Mouse (Mus musculus) mature B cell (primary cell): ENCODE data around the gene Casc4.
"Not testable (repeated sequence)": the region's sequence is repeated elsewhere in the genome, so short reads cannot be mapped to it uniquely, and the experiment has no call there.

Experiments used
- in situ Hi-C: fragments of 300-500 bp; cut with MboI; formaldehyde crosslinking; loops from 2 replicates; pipeline ENCODE4 v1.14.3; 2019

The Casc4 gene

GRCm38 (mm10) chr2:121916047-121916970 is 49.5 kb downstream of the Casc4 start:
- in situ Hi-C loops = no loop called here

DNA sequence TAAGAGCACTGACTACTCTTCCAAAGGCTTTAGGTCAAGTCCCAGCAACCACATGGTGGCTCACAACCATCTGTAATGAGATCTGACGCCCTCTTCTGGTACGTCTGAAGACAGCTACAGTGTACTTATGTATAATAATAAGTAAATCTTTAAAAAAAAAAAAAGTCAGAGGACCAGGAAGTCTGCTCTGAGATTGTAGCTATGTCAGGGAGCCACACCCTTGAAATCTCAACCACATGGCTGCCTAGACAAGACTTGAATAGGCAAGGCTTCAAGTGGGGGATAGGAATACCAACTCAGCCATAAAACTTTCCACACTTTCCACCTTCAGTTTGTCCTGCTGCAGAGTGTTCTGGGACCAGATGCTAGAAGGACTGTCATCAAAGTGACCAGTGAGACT is 70.9 kb downstream of the Casc4 start:
- in situ Hi-C loops = not testable (repeated sequence)

DNA sequence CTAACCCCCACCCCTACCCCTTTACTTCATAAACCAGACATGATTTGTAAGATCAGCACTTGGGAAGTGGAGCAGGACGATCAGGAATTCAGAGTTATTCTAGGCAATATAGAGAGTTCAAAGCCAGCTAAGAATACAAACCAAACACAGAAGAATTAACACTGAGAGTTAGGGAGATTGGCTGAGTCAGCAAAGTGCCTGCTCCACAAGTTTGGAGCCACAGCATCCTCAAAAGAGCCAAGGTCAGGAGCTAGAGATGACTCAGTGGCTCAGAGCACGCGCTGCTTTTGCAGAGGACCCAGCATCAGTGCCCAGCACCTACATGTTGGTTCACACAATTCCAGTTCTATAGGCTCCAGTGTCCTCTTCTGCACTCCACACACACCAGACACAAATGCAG is 76.6 kb downstream of the Casc4 start:
- in situ Hi-C loops = no loop called here

GRCm38 (mm10) chr2:121954971-121955656 is 88.3 kb downstream of the Casc4 start:
- in situ Hi-C loops = no loop called here

GRCm38 (mm10) chr2:121955765-121956223 is 89.0 kb downstream of the Casc4 start, which contains the start of the genes Ctdspl2 and Mageb3:
Gene Ctdspl2, plus strand, starts transcription at chr2:121956001.
Gene Mageb3, minus strand, starts transcription at chr2:121956092.
- in situ Hi-C loops = no loop called here

GRCm38 (mm10) chr2:121956224-121957018 is 89.7 kb downstream of the Casc4 start:
- in situ Hi-C loops = no loop called here

DNA sequence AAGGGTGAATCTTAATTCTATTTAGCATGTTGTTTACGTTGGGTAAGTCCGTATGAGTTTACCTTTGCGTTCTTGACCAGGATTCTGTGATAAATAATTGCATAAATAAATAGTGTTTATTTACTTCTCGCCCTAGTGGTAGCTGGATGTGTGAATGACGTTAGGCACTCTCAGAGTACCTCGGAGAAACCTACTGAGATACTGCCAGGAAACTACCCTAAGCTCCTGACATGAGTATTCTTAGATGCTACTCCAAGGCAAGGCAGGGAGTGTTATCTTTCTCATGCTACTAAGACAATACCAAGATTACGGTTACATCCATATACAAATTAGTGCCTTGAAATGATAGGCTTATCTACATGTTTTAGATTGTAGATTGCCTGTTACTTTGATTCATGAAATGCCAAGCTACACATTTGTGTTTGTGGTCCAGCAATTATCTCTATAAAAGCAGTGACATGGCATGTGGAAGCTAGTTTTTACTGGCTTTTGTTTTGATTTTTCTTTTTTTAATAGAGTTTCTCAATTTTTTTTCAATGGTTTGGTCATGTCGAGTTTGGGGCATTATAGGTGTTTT is 90.5 kb downstream of the Casc4 start:
- in situ Hi-C loops = no loop called here
